Mouse (Mus musculus): Measurements from ENCODE around the gene Hist2h4. TPM values are rescaled to one million over a fixed set of nuclear protein-coding genes. Genes with fewer than 3 reads are reported as not detected.
"Not testable (repeated sequence)": the region's sequence is repeated elsewhere in the genome, so short reads cannot be mapped to it uniquely, and the experiment has no call there.

Hist2h4 gene
- polyA plus RNA-seq, 1 experiment from 2014 or later, result 9.9 TPM

DNA sequence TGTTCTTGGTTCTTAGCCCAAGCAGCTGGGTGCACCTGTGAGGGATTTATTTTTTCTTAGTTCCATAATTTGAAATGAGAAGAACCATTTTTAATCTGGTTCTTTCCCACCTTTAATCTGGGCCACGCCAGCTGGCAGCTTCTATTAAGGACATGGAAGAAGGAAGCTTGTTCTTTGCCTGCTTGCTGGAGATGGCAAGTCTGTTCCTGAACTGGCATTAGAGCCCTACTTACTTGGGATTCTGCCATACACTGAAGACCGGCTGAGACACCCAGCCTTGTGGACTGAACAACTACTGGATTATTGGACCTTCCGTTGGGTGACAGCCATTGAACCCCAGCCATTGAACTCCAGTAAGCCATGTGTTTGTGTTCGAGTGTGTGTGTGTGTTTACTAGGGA, 40.3 kb downstream of the Hist2h4 start:
- Histone ChIP-seq H3K27ac (no peak overlapping the region), H3K27me3 (ENCODE audit: insufficient read depth, low read length) (no peaks in the 10 kb centered on the region), H3K4me1 (replicated peaks; ENCODE audit: insufficient read depth, low read length) (peaks cover 33% of the 10 kb centered on the region), H3K9ac (ENCODE audit: low read depth, low read length) (no peak overlapping the region), H3K9me3 (replicated peaks; ENCODE audit: low read length) (no peaks in the 10 kb centered on the region), H3K4me2 (ENCODE audit: low read length) (peak overlapping the region; percentile 60), H3K36me3 (ENCODE audit: insufficient read depth, low read length) (no peaks in the 10 kb centered on the region), H3K4me3 (replicated peaks; ENCODE audit: low read depth, low read length) (no peak overlapping the region)
- ATAC-seq (replicated peaks; ENCODE audit: low FRiP score, low read depth) (no peak), DNase-seq (ENCODE audit: low spot score) (no peak)
- WGBS, result 87% methylated on average over 4 of the region's 4 CpGs
- no peak for TF ChIP-seq CTCF (IDR thresholded peaks at IDR 0.05; ENCODE audit: low read depth)

DNA sequence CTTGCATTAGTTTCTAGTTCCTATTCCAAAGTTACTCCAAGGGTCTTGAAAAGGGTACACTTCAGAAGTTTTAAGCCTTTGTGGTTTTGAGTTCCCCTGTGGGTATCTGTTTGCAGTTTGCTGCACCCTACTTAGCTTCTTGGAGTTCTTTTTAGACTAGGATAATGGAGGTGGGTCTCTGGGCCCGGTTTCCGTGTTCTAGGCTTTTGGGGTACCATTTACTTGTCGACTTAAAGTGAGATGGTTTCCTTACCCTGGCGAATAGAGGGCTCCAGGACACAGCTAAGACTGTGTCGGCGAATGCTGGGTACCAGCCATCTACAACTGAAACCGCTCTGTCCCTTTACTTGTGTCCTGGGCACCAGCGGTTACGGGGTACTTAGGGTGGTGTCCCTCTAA, 41.5 kb downstream of the Hist2h4 start:
- no peak for ATAC-seq (replicated peaks; ENCODE audit: low FRiP score, low read depth)
- Histone ChIP-seq H3K4me3 (replicated peaks; ENCODE audit: low read depth, low read length) (peak overlapping the region; percentile 69), H3K36me3 (ENCODE audit: insufficient read depth, low read length) (no peaks in the 10 kb centered on the region), H3K27me3 (ENCODE audit: insufficient read depth, low read length) (no peaks in the 10 kb centered on the region), H3K4me2 (ENCODE audit: low read length) (peak overlapping the region; percentile 60), H3K27ac (peak overlapping the region; percentile 99), H3K9ac (ENCODE audit: low read depth, low read length) (peak overlapping the region; percentile 53), H3K9me3 (replicated peaks; ENCODE audit: low read length) (no peaks in the 10 kb centered on the region), H3K4me1 (replicated peaks; ENCODE audit: insufficient read depth, low read length) (peaks cover 33% of the 10 kb centered on the region)
- 9% methylated on average over 9 of the region's 9 CpGs for WGBS
- no peak for TF ChIP-seq CTCF (IDR thresholded peaks at IDR 0.05; ENCODE audit: low read depth)
- no peak for DNase-seq (ENCODE audit: low spot score)

DNA sequence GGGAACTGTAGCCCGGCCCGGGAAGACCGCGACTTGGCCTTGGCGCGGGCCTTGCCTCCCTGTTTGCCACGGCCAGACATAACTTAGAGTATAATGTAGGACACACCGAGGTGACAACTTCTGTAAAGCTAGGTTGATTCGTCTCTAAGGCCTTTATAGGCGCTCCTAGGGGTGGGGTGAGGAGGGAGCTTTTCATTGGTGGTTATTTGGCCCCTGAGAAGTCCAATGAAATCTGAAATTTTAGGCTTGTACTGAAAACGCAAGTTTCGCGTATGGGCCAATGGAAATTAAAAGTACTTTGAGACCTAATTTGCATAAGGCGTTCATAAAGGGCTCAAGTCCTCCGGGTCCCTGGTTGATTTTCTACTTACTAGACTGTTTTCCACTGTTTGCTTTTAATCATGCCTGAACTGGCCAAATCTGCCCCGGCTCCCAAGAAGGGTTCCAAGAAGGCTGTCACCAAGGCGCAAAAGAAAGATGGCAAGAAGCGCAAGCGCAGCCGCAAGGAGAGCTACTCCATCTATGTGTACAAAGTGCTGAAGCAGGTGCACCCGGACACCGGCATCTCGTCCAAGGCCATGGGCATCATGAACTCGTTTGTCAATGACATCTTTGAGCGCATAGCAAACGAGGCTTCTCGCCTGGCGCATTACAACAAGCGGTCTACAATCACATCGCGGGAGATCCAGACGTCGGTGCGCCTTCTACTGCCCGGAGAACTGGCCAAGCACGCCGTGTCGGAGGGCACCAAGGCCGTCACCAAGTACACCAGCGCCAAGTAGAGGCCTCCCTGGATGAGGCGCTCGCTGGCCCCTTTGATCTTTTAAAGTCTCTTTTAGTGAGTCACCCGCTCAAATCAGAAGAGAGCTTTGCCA, 42.1 kb downstream of the Hist2h4 start, which contains the start of the genes Hist2h2ac and Hist2h2be:
TSS of gene Hist2h2ac (minus strand) at position 116 of the 875 bp plus-strand sequence.
TSS of gene Hist2h2be (plus strand) at position 355 of the 875 bp plus-strand sequence.
- peak within 1 kb of the TSS; percentile 60 for H3K4me2 ChIP-seq (ENCODE audit: low read length)
- DNase-seq (ENCODE audit: low spot score) (peak; percentile 98), ATAC-seq (replicated peaks; ENCODE audit: low FRiP score, low read depth) (peak; percentile 91)
- H3K36me3 ChIP-seq (ENCODE audit: insufficient read depth, low read length), result no peaks in the 10 kb centered on the region
- no peaks in the 10 kb centered on the region for H3K27me3 ChIP-seq (ENCODE audit: insufficient read depth, low read length)
- peak within 1 kb of the TSS; percentile 69 for H3K4me3 ChIP-seq (replicated peaks; ENCODE audit: low read depth, low read length)
- no peak for TF ChIP-seq CTCF (IDR thresholded peaks at IDR 0.05; ENCODE audit: low read depth)
- H3K27ac ChIP-seq, result peak within 1 kb of the TSS; percentile 99
- peak within 1 kb of the TSS; percentile 82 for H3K9ac ChIP-seq (ENCODE audit: low read depth, low read length)
- WGBS, result under 1% methylated on average over 43 of the region's 43 CpGs
- H3K4me1 ChIP-seq (replicated peaks; ENCODE audit: insufficient read depth, low read length), result peaks cover 33% of the 10 kb centered on the region
- H3K9me3 ChIP-seq (replicated peaks; ENCODE audit: low read length), result no peaks in the 10 kb centered on the region

DNA sequence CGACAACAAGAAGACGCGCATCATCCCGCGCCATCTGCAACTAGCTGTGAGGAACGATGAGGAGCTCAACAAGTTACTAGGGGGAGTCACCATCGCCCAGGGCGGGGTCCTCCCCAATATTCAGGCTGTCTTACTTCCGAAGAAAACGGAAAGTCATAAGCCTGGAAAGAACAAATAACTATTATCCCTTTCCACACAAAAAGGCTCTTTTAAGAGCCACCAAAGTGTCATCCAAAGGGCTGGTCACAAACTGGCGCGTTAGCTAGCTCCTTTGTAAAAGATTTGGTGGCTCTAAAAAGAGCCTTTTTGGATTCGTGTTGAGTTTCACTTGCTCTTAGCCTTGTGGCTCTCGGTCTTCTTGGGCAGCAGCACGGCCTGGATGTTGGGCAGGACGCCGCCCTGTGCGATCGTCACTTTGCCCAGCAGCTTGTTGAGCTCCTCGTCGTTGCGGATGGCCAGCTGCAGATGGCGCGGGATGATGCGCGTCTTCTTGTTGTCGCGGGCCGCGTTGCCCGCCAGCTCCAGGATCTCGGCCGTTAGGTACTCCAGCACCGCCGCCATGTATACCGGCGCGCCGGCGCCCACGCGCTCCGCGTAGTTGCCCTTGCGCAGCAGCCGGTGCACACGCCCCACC, 42.9 kb downstream of the Hist2h4 start:
- WGBS, result under 1% methylated on average over 26 of the region's 47 CpGs
- not testable (repeated sequence) for H3K9me3 ChIP-seq (replicated peaks; ENCODE audit: low read length); ATAC-seq (replicated peaks; ENCODE audit: low FRiP score, low read depth); H3K36me3 ChIP-seq (ENCODE audit: insufficient read depth, low read length); H3K27me3 ChIP-seq (ENCODE audit: insufficient read depth, low read length)
- Histone ChIP-seq H3K4me1 (replicated peaks; ENCODE audit: insufficient read depth, low read length) (peaks cover 26% of the 10 kb centered on the region), H3K27ac (peak overlapping the region; percentile 99), H3K4me2 (ENCODE audit: low read length) (peak overlapping the region; percentile 60), H3K4me3 (replicated peaks; ENCODE audit: low read depth, low read length) (peak overlapping the region; percentile 69), H3K9ac (ENCODE audit: low read depth, low read length) (peak overlapping the region; percentile 82)
- DNase-seq (ENCODE audit: low spot score), result peak; percentile 41

GRCm38 (mm10) chr3:96219661-96220130, 43.4 kb downstream of the Hist2h4 start, which contains the start of the genes Bola1 and Hist2h2ab:
Gene Bola1, minus strand, starts transcription at chr3:96219709.
Gene Hist2h2ab, plus strand, starts transcription at chr3:96219865.
- peak; percentile 72 for ATAC-seq (replicated peaks; ENCODE audit: low FRiP score, low read depth)
- no peaks in the 10 kb centered on the region for H3K27me3 ChIP-seq (ENCODE audit: insufficient read depth, low read length)

GRCm38 (mm10) chr3:96219191-96219641, 43.9 kb downstream of the Hist2h4 start:
- no peak for TF ChIP-seq CTCF (IDR thresholded peaks at IDR 0.05; ENCODE audit: low read depth)
- Histone ChIP-seq H3K36me3 (ENCODE audit: insufficient read depth, low read length) (no peaks in the 10 kb centered on the region), H3K4me2 (ENCODE audit: low read length) (peak overlapping the region; percentile 60), H3K4me1 (replicated peaks; ENCODE audit: insufficient read depth, low read length) (peaks cover 23% of the 10 kb centered on the region), H3K4me3 (replicated peaks; ENCODE audit: low read depth, low read length) (peak overlapping the region; percentile 69), H3K9me3 (replicated peaks; ENCODE audit: low read length) (no peaks in the 10 kb centered on the region), H3K27me3 (ENCODE audit: insufficient read depth, low read length) (no peaks in the 10 kb centered on the region), H3K9ac (ENCODE audit: low read depth, low read length) (peak overlapping the region; percentile 82), H3K27ac (peak overlapping the region; percentile 99)
- ATAC-seq (replicated peaks; ENCODE audit: low FRiP score, low read depth) (peak; percentile 9), DNase-seq (ENCODE audit: low spot score) (no peak)
- WGBS, result under 1% methylated on average over 12 of the region's 12 CpGs

More at GRCm38 (mm10) chr3:96219661-96220130, 43.4 kb downstream of the Hist2h4 start, which contains the start of the genes Bola1 and Hist2h2ab:
- Histone ChIP-seq H3K36me3 (ENCODE audit: insufficient read depth, low read length) (no peaks in the 10 kb centered on the region), H3K4me1 (replicated peaks; ENCODE audit: insufficient read depth, low read length) (peaks cover 25% of the 10 kb centered on the region), H3K4me2 (ENCODE audit: low read length) (peak within 1 kb of the TSS; percentile 60), H3K9me3 (replicated peaks; ENCODE audit: low read length) (no peaks in the 10 kb centered on the region), H3K9ac (ENCODE audit: low read depth, low read length) (peak within 1 kb of the TSS; percentile 82), H3K4me3 (replicated peaks; ENCODE audit: low read depth, low read length) (peak within 1 kb of the TSS; percentile 69), H3K27ac (peak within 1 kb of the TSS; percentile 99)
- under 1% methylated on average over 36 of the region's 37 CpGs for WGBS
- no peak for TF ChIP-seq CTCF (IDR thresholded peaks at IDR 0.05; ENCODE audit: low read depth)
- peak; percentile 98 for DNase-seq (ENCODE audit: low spot score)

Small RNA genes lying within 50 kb of the gene (microRNA-seq; reads per million reads assigned to microRNA genes)
- gene Gm44492 (not detected), gene Gm47311 (not detected), gene Gm47313 (not detected)

Other genes with a start within 250 kb of the Hist2h4 start
- 38.1 and 41.9 TPM in 2 replicates for gene Vps45, start 204.8 kb downstream of the Hist2h4 start, polyA plus RNA-seq (2015; fragmentation: Nextera tagmentation; extraction: Ambion mirVana)
- gene Otud7b, start 158.8 kb downstream of the Hist2h4 start, polyA plus RNA-seq (2015; fragmentation: Nextera tagmentation; extraction: Ambion mirVana), result 20.7 and 21.8 TPM in 2 replicates
- gene Mtmr11, start 101.3 kb downstream of the Hist2h4 start, polyA plus RNA-seq (2015; fragmentation: Nextera tagmentation; extraction: Ambion mirVana), result 27.1 and 35.0 TPM in 2 replicates
- 128 and 138 TPM in 2 replicates for gene Sf3b4, start 91.0 kb downstream of the Hist2h4 start, polyA plus RNA-seq (2015; fragmentation: Nextera tagmentation; extraction: Ambion mirVana)
- gene Sv2a, start 82.2 kb downstream of the Hist2h4 start, polyA plus RNA-seq (2015; fragmentation: Nextera tagmentation; extraction: Ambion mirVana), result 9.4 and 12.2 TPM in 2 replicates
- 66.4 and 70.5 TPM in 2 replicates for gene Bola1, start 43.6 kb downstream of the Hist2h4 start, polyA plus RNA-seq (2015; fragmentation: Nextera tagmentation; extraction: Ambion mirVana)
- gene Hist2h2ab, start 43.4 kb downstream of the Hist2h4 start, polyA plus RNA-seq (2015; fragmentation: Nextera tagmentation; extraction: Ambion mirVana), result not detected in 2 replicates
- gene Hist2h2ac, start 42.4 kb downstream of the Hist2h4 start, polyA plus RNA-seq (2015; fragmentation: Nextera tagmentation; extraction: Ambion mirVana), result 7.5 and 8.5 TPM in 2 replicates
- 8.7 and 8.9 TPM in 2 replicates for gene Hist2h2be, start 42.2 kb downstream of the Hist2h4 start, polyA plus RNA-seq (2015; fragmentation: Nextera tagmentation; extraction: Ambion mirVana)
- 2.1 and 2.3 TPM in 2 replicates for gene Hist2h3c2, start 24.2 kb downstream of the Hist2h4 start, polyA plus RNA-seq (2015; fragmentation: Nextera tagmentation; extraction: Ambion mirVana)
- gene Hist2h2aa2, start 23.0 kb downstream of the Hist2h4 start, polyA plus RNA-seq (2015; fragmentation: Nextera tagmentation; extraction: Ambion mirVana), result 86.7 and 107 TPM in 2 replicates
- 30.9 and 33.5 TPM in 2 replicates for gene Hist2h2aa1, start 17.8 kb downstream of the Hist2h4 start, polyA plus RNA-seq (2015; fragmentation: Nextera tagmentation; extraction: Ambion mirVana)
- 0.62 and 1.0 TPM in 2 replicates for gene Hist2h3c1, start 16.6 kb downstream of the Hist2h4 start, polyA plus RNA-seq (2015; fragmentation: Nextera tagmentation; extraction: Ambion mirVana)
- gene Hist2h3b, start 5.3 kb upstream of the Hist2h4 start, polyA plus RNA-seq (2015; fragmentation: Nextera tagmentation; extraction: Ambion mirVana), result 34.6 and 36.5 TPM in 2 replicates
- 4.9 and 5.4 TPM in 2 replicates for gene Hist2h2bb, start 6.4 kb upstream of the Hist2h4 start, polyA plus RNA-seq (2015; fragmentation: Nextera tagmentation; extraction: Ambion mirVana)
- gene Fcgr1, start 30.7 kb upstream of the Hist2h4 start, polyA plus RNA-seq (2015; fragmentation: Nextera tagmentation; extraction: Ambion mirVana), result 2.0 and 2.5 TPM in 2 replicates
- gene BC107364, start 189.0 kb upstream of the Hist2h4 start, polyA plus RNA-seq (2015; fragmentation: Nextera tagmentation; extraction: Ambion mirVana), result 0.40 and 0.51 TPM in 2 replicates

Data from kidney, postnatal 0 days (tissue).